Mouse (Mus musculus) intestine, embryonic 14.5 days (tissue): Measurements from ENCODE around the gene Dph2. TPM values are rescaled to one million over a fixed set of nuclear protein-coding genes. Genes with fewer than 3 reads are reported as not detected.

ENCODE experiments used
- polyA plus RNA-seq: library from polyadenylated mRNA; unstranded; fragments of >200 nt; fragmentation: Nextera tagmentation; extraction: Ambion mirVana; gene quantifications from 2 replicates; pipeline ENCODE4 v1.2.1, GENCODE M21; 2014

The Dph2 gene
- polyA plus RNA-seq, 1 experiment from 2014 or later, result 20.0 TPM

Other genes with a start within 250 kb of the Dph2 start
- gene Dmap1, start 209.8 kb downstream of the Dph2 start, polyA plus RNA-seq, result 58.7 and 67.4 TPM in 2 replicates
- gene Gm12845, start 167.6 kb downstream of the Dph2 start, polyA plus RNA-seq, result not detected in 2 replicates
- gene Klf17, start 126.4 kb downstream of the Dph2 start, polyA plus RNA-seq, result not detected in 2 replicates
- 9.5 and 11.7 TPM in 2 replicates for gene Slc6a9, start 57.5 kb downstream of the Dph2 start, polyA plus RNA-seq
- gene Ccdc24, start 19.5 kb downstream of the Dph2 start, polyA plus RNA-seq, result 1.1 and 1.9 TPM in 2 replicates
- gene B4galt2, start 8.5 kb downstream of the Dph2 start, polyA plus RNA-seq, result 26.3 and 30.6 TPM in 2 replicates
- gene Atp6v0b, start 4.7 kb downstream of the Dph2 start, polyA plus RNA-seq, result 213 and 219 TPM in 2 replicates
- 43.2 and 43.3 TPM in 2 replicates for gene Ipo13, start 23.0 kb upstream of the Dph2 start, polyA plus RNA-seq
- 7.0 and 7.2 TPM in 2 replicates for gene Artn, start 37.7 kb upstream of the Dph2 start, polyA plus RNA-seq
- gene St3gal3, start 242.9 kb upstream of the Dph2 start, polyA plus RNA-seq, result 4.5 and 4.7 TPM in 2 replicates